Mouse (Mus musculus) heart, embryonic 13.5 days (tissue): Measurements from ENCODE around the gene Nwd1. TPM values are rescaled to one million over a fixed set of nuclear protein-coding genes. Genes with fewer than 3 reads are reported as not detected.

ENCODE experiments used
- ATAC-seq: fragments of 200-750 bp; cut with Nextera tagmentation; 2 replicates; pipeline ENCODE4 v1.8.0; 2017; ENCODE audit warnings: moderate TSS enrichment; ENCODE audit not compliant: insufficient number of reproducible peaks, low FRiP score, low TSS enrichment; ENCODE audit errors: extremely low read depth
- H3K27ac ChIP-seq: fragments of 300-500 bp; sonication (generic); replicated peaks from 2 replicates; pipeline ENCODE4 v1.5.1; 2015; ENCODE audit warnings: moderate library complexity, mild to moderate bottlenecking, inconsistent platforms
- H3K27me3 ChIP-seq: fragments of 300-500 bp; sonication (generic); replicated peaks from 2 replicates; pipeline ENCODE4 v1.6.1; 2015; ENCODE audit warnings: mild to moderate bottlenecking, inconsistent platforms
- H3K36me3 ChIP-seq: fragments of 300-500 bp; sonication (generic); 2 replicates; pipeline ENCODE4 v1.6.1; 2015; ENCODE audit warnings: mild to moderate bottlenecking, inconsistent platforms
- H3K4me1 ChIP-seq: fragments of 300-500 bp; sonication (generic); 2 replicates; pipeline ENCODE4 v1.6.1; 2015; ENCODE audit warnings: inconsistent platforms
- H3K4me2 ChIP-seq: fragments of 300-500 bp; sonication (generic); 2 replicates; pipeline ENCODE4 v1.6.1; 2015; ENCODE audit warnings: inconsistent platforms, mild to moderate bottlenecking, moderate library complexity
- H3K4me3 ChIP-seq: fragments of 300-500 bp; sonication (generic); 2 replicates; pipeline ENCODE4 v1.5.1; 2015; ENCODE audit warnings: moderate library complexity, mild to moderate bottlenecking, inconsistent platforms
- H3K9ac ChIP-seq: fragments of 300-500 bp; sonication (generic); 2 replicates; pipeline ENCODE4 v1.6.1; 2015; ENCODE audit warnings: inconsistent platforms, mild to moderate bottlenecking, moderate library complexity
- H3K9me3 ChIP-seq: fragments of 300-500 bp; sonication (generic); 2 replicates; pipeline ENCODE4 v1.6.1; 2016; ENCODE audit warnings: inconsistent platforms
- WGBS: fragments of 180-500 bp; shearing (Covaris S2); methylation state at CpG from one replicate; pipeline ENCODE4 v1.1.7; 2015; ENCODE audit warnings: mixed read lengths; 5-methylcytosine and 5-hydroxymethylcytosine counted together
- polyA plus RNA-seq: library from polyadenylated mRNA; unstranded; fragments of >200 nt; fragmentation: Nextera tagmentation; extraction: Ambion mirVana; gene quantifications from 2 replicates; pipeline ENCODE4 v1.2.1, GENCODE M21; 2015

The Nwd1 gene
- 0.09 and 0.36 TPM in 2 replicates for polyA plus RNA-seq

DNA sequence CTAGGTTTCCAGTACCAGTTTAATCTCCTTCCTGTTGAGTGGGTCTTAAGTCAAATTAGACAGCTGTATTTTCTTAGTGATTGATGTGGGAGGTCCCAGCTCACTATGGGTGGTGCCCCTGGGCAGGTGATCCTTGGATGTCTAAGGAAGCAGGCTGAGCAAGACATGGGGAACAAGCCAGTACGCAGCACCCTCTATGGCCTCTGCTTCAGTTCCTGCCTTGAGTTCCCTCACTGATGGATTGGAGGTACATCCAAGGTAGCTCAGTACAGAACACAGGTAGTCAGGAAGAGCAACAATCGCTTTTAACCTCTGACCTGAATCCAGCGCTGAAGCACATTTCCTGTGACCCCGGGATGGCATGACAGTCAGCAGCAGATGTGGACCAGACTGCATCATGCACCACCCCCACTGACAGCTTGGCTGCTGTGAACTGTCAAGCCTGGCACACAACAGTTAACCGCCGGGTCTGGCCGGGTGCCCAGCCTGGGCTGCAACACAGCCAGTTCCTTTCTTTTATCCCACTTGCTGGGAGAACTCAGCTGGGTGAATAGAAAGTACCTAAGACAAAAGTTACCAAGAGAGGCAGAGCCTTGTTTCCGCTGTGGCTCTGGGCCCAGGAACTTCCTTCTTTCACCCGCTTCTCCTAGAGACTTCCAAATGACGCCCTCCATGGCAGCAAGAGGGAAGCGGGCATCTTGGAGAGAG, at the start of gene Nwd1:
Gene Nwd1, plus strand, starts transcription at position 652 of the 708 bp plus-strand sequence.
- ATAC-seq, result 0 out of 2 replicates have a peak, but pooled peaks have one; percentile 46
- H3K27ac ChIP-seq, result peak within 1 kb of the TSS; percentile 79
- H3K9me3 ChIP-seq, result no peaks in the 10 kb centered on the region; the same call in 1 of the 2 replicates
- H3K9ac ChIP-seq, result peak within 1 kb of the TSS; percentile 51; the same call in 1 of the 2 replicates
- H3K4me1 ChIP-seq, result peaks cover 16% of the 10 kb centered on the region
- H3K4me2 ChIP-seq, result peak within 1 kb of the TSS; percentile 40
- no peak within 1 kb of the TSS for H3K4me3 ChIP-seq
- H3K27me3 ChIP-seq, result no peaks in the 10 kb centered on the region
- 34% methylated on average over 11 of the region's 11 CpGs for WGBS
- no peaks in the 10 kb centered on the region for H3K36me3 ChIP-seq

GRCm38 (mm10) chr8:72642885-72643284, 3.6 kb upstream of the Nwd1 start:
- 81% methylated on average over 1 of the region's 1 CpGs for WGBS
- Histone ChIP-seq H3K9ac (no peak overlapping the region), H3K27me3 (no peaks in the 10 kb centered on the region), H3K36me3 (no peaks in the 10 kb centered on the region), H3K4me1 (peaks cover 16% of the 10 kb centered on the region), H3K4me3 (no peak overlapping the region), H3K9me3 (no peaks in the 10 kb centered on the region; the same call in 1 of the 2 replicates), H3K27ac (no peak overlapping the region), H3K4me2 (no peak overlapping the region)
- ATAC-seq, result no peak; the same call in 1 of the 2 replicates

DNA sequence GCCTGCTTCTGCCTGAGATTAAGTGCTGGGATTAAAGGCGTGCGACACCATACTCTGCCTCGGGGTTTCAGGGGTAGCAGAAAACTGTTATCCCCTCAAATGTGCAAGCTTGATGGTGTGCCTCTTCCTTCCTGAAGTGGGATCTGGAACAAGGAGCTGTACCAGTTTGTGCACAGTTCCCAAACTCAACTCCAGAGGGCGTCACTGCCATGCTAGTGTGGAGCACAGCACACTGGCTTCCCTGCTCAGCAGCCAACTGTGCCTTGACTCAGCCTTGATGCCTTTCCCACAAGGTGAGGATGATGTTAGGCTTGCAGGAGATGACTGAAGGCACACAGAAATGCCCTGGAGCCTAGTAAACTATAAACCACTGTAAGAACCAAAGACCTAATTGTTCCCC, 1.9 kb upstream of the Nwd1 start:
- H3K9ac ChIP-seq, result no peak overlapping the region
- H3K4me2 ChIP-seq, result no peak overlapping the region
- H3K36me3 ChIP-seq, result no peaks in the 10 kb centered on the region
- H3K4me1 ChIP-seq, result peaks cover 16% of the 10 kb centered on the region
- no peak overlapping the region for H3K4me3 ChIP-seq
- 54% methylated on average over 4 of the region's 4 CpGs for WGBS
- no peaks in the 10 kb centered on the region; the same call in 1 of the 2 replicates for H3K9me3 ChIP-seq
- no peak overlapping the region for H3K27ac ChIP-seq
- ATAC-seq, result no peak
- no peaks in the 10 kb centered on the region for H3K27me3 ChIP-seq

- no peak for ATAC-seq
- Histone ChIP-seq H3K9me3 (no peaks in the 10 kb centered on the region; the same call in 1 of the 2 replicates), H3K9ac (peak overlapping the region; percentile 51; the same call in 1 of the 2 replicates), H3K27me3 (no peaks in the 10 kb centered on the region), H3K27ac (peak overlapping the region; percentile 79), H3K4me2 (peak overlapping the region; percentile 40), H3K36me3 (no peaks in the 10 kb centered on the region), H3K4me3 (no peak overlapping the region), H3K4me1 (peaks cover 16% of the 10 kb centered on the region)
- 59% methylated on average over 5 of the region's 5 CpGs for WGBS
These were observed 245 bp downstream of the Nwd1 start for GRCm38 (mm10) chr8:72646768-72647143.

GRCm38 (mm10) chr8:72650697-72651096, 4.2 kb downstream of the Nwd1 start:
- Histone ChIP-seq H3K27me3 (no peaks in the 10 kb centered on the region), H3K9ac (no peak overlapping the region), H3K4me1 (peaks cover 25% of the 10 kb centered on the region), H3K4me3 (no peak overlapping the region), H3K27ac (no peak overlapping the region), H3K36me3 (no peaks in the 10 kb centered on the region), H3K9me3 (no peaks in the 10 kb centered on the region), H3K4me2 (no peak overlapping the region)
- ATAC-seq, result no peak
- WGBS, result 74% methylated on average over 2 of the region's 2 CpGs

DNA sequence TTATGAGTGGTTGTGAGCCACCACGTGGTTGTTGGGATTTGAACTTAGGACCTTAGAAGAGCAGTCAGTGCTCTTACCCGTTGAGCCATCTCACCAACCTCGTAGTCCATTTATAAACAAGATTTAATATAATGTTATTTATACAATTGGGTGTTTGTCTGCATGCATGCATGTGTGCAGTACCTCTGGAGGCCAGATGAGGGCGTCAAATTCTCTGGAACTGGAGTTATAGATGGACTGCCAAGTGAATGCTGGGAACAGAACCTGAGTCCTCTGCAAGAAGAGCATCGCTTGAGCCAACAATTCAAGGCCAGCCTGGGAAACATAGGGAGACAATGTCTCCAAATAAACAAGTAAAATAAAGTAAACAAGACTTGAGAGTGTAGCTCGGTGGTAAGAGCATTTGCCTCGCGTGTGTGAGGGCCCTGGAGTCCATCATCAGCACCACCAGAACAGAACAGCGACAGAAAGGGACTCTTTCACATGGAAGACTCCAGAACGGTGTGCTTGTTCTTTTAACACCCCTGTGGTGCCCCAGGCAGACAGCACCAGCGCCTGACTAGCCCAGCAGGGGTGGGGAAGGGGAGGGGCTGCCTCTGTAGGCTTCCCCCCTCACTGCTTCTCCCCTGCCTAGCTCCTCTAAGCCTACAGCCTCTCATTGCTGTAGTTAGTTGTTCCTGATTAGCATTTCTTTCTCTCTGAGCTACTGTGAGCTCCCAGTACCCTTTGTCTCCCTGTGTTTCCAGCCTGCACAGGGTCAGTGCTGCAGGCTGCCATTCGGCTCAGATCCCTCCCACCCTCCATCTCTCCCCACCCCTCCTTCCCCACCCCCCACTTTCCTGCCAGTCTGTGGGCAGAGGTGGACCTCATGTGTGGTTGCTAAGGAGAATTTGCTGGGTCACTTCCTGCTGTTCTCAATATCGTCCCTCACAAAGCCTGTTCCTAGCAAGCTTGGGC, 8.3 kb downstream of the Nwd1 start:
- 21% methylated on average over 13 of the region's 13 CpGs for WGBS
- Histone ChIP-seq H3K4me2 (peak overlapping the region; percentile 31), H3K27ac (peak overlapping the region; percentile 42; the same call in 1 of the 2 replicates), H3K9ac (peak overlapping the region; percentile 37; the same call in 1 of the 2 replicates), H3K9me3 (no peaks in the 10 kb centered on the region), H3K4me3 (no peak overlapping the region), H3K27me3 (no peaks in the 10 kb centered on the region), H3K36me3 (no peaks in the 10 kb centered on the region), H3K4me1 (peaks cover 11% of the 10 kb centered on the region)
- no peak for ATAC-seq

- H3K9ac ChIP-seq, result peak overlapping the region; percentile 37; the same call in 1 of the 2 replicates
- H3K27me3 ChIP-seq, result no peaks in the 10 kb centered on the region
- H3K4me1 ChIP-seq, result peaks cover 11% of the 10 kb centered on the region
- H3K27ac ChIP-seq, result no peak overlapping the region
- H3K36me3 ChIP-seq, result no peaks in the 10 kb centered on the region
- WGBS, result 67% methylated on average over 3 of the region's 3 CpGs
- no peak overlapping the region for H3K4me3 ChIP-seq
- no peak for ATAC-seq
- H3K4me2 ChIP-seq, result peak overlapping the region; percentile 31; the same call in 1 of the 2 replicates
- no peaks in the 10 kb centered on the region for H3K9me3 ChIP-seq
These were observed 9.0 kb downstream of the Nwd1 start for GRCm38 (mm10) chr8:72655522-72655912.

DNA sequence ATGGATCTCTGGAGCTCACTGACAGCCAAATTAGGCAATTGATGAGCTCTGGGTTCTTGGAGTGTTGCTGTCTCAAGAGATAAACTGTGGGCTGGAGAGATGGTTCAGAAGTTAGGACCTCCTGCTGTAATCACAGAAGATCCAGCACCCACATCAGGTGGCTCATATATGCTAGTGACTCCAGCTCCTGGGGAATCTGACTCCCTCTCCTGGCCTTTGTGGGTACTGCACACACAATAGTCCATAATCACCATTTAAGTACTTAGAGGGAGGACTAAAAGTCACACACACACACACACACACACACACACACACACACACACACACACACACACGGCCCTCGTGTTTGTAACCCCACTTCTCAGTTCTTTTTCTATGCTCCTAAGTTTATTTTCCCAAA, 13.5 kb downstream of the Nwd1 start:
- Histone ChIP-seq H3K27ac (no peak overlapping the region), H3K27me3 (no peaks in the 10 kb centered on the region), H3K9me3 (no peaks in the 10 kb centered on the region), H3K9ac (no peak overlapping the region), H3K4me1 (peaks cover 7% of the 10 kb centered on the region), H3K4me3 (no peak overlapping the region), H3K4me2 (no peak overlapping the region), H3K36me3 (no peaks in the 10 kb centered on the region)
- ATAC-seq, result no peak
- WGBS, result 82% methylated on average over 2 of the region's 2 CpGs

DNA sequence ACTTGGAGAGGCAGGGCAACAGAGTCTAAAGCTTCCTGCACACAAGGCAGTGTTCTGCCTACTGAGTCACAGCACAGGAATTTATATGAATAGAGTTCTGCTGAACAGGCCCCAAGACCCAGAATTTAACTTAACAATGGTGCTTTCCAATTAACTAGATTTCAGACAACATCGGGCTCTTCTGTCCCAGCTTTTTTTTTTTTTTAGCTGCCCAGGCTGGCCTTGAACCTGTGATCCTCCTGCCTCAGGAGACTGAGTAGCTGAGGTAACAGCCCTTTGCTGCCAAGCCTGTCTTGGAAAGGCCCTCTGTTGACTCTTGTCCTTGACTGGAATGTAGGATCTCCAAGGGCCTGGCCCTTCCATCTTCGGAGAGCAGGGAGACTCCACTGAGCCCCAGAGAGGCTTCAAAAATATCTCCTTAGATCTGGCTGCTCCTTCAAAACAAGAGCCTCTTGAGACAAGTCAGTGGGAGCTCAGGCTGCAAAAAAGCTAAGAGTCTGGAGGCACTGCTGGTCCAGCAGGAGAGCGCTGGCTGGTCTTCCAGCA, 17.7 kb downstream of the Nwd1 start:
- Histone ChIP-seq H3K4me3 (no peak overlapping the region), H3K36me3 (no peaks in the 10 kb centered on the region), H3K4me2 (no peak overlapping the region), H3K27me3 (no peaks in the 10 kb centered on the region), H3K9ac (no peak overlapping the region), H3K27ac (no peak overlapping the region), H3K4me1 (no peaks in the 10 kb centered on the region), H3K9me3 (no peaks in the 10 kb centered on the region)
- ATAC-seq, result no peak
- WGBS, result 65% methylated on average over 3 of the region's 3 CpGs

DNA sequence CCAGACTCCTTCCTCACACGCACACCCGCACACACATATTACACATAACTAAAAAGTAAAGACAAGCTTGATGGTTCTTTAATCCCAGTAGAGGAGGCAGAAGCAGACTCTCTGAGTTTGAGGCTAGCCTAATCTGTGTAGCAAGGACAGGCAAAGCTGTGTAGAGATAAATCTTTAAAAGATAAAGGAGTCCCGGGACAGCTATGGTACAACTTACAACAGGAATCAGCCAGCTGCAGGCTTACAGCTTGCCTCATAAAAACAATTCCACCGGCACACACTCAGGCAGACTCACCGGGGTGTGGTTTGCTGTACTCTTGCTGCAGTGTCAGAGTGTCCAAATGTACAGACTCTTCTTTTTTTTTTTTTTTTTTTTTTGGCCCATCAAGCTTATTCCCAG, 18.2 kb downstream of the Nwd1 start:
- Histone ChIP-seq H3K4me1 (no peaks in the 10 kb centered on the region), H3K4me2 (no peak overlapping the region), H3K9ac (no peak overlapping the region), H3K27ac (no peak overlapping the region), H3K9me3 (no peaks in the 10 kb centered on the region), H3K4me3 (no peak overlapping the region), H3K27me3 (no peaks in the 10 kb centered on the region), H3K36me3 (no peaks in the 10 kb centered on the region)
- WGBS, result 55% methylated on average over 5 of the region's 5 CpGs
- ATAC-seq, result no peak

DNA sequence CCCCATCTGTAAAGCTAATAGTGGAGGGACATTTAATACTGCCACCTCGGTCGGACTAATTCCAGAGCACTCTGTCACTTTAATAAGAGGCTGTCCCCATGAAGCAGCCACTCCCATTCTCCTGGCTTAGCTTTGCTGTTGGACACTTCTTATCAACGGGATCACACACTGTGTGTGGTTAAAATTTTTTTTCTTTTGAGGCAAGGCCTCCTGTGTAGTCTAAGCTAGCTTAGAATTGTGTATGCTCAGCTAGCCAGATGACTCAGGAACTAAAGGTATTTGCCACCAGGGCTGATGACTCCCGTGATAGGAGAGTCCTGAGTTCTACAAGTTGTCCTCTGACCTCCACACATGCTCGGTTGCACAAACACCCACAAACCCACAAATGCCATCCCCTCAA, 18.9 kb downstream of the Nwd1 start:
- no peaks in the 10 kb centered on the region for H3K36me3 ChIP-seq
- 55% methylated on average over 5 of the region's 5 CpGs for WGBS
- no peaks in the 10 kb centered on the region for H3K27me3 ChIP-seq
- no peak overlapping the region for H3K4me2 ChIP-seq
- no peaks in the 10 kb centered on the region for H3K4me1 ChIP-seq
- H3K27ac ChIP-seq, result no peak overlapping the region
- no peak overlapping the region for H3K9ac ChIP-seq
- H3K4me3 ChIP-seq, result no peak overlapping the region
- no peak for ATAC-seq
- H3K9me3 ChIP-seq, result no peaks in the 10 kb centered on the region
